Mouse (Mus musculus): ENCODE data around the gene Atp8b2. TPM values are rescaled to one million over a fixed set of nuclear protein-coding genes. Genes with fewer than 3 reads are reported as not detected.

Atp8b2 gene
- polyA plus RNA-seq, 1 experiment from 2014 or later, result 17.7 TPM

DNA sequence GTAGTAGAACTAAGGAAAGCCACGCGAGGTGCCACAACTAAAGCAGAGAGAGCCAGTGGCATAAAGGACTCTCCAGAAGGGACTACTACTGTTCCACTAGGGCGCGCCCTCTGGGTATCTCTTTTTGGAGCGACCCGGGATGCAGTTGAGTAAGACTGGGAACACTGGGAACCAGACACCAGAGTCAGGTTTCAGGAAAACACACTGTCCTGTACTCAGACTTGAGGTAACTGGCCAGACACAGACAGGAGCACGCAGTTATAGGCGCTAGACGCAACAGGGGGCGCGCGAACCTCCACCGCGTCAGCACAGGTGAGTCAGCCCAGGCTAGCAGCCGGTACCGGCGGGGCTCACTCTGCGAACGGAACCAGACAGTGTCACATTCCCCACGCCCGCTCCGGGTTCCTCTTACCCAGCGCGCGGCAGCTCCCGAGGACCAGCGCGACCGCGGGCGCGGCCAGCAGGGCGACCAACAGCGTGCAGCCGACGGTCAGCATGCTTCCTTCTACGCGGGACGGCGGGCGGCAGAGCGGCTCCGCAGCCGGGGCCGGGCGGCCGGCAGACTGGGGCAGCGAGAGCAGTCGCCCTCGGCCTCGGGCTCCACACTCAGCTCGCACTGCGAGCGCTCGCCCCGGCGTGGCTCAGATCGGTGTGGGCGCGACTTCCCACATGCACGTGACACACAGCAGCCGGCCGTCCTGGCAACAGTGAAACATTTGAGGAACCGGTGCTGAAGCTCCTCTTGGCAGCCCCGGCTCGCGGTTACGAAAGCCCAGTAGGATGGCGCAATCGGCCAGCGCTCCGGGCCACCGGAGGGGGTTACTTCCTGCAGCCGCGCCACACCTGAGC is 50.5 kb downstream of the Atp8b2 start, which contains the start of gene Il6ra:
Gene Il6ra, minus strand, starts transcription at position 654 of the 849 bp plus-strand sequence.
- peaks cover 20% of the 10 kb centered on the region; the same call in 1 of the 2 replicates for H3K4me1 ChIP-seq
- peaks cover 64% of the 10 kb centered on the region for H3K27me3 ChIP-seq (ENCODE audit: insufficient read depth, poor library complexity, severe bottlenecking)
- peak; percentile 86 for DNase-seq (ENCODE audit: low spot score)
- WGBS, result under 1% methylated on average over 75 of the region's 75 CpGs
- peak within 1 kb of the TSS; percentile 76 for H3K27ac ChIP-seq
- peak within 1 kb of the TSS; percentile 67 for H3K4me3 ChIP-seq
- no peaks in the 10 kb centered on the region for H3K9me3 ChIP-seq
- no peaks in the 10 kb centered on the region for H3K36me3 ChIP-seq

GRCm38 (mm10) chr3:89912108-89912542 is 51.2 kb downstream of the Atp8b2 start:
- no peak for DNase-seq (ENCODE audit: low spot score)
- H3K9me3 ChIP-seq, result no peaks in the 10 kb centered on the region
- WGBS, result 30% methylated on average over 6 of the region's 6 CpGs
- H3K36me3 ChIP-seq, result no peaks in the 10 kb centered on the region
- peaks cover 64% of the 10 kb centered on the region for H3K27me3 ChIP-seq (ENCODE audit: insufficient read depth, poor library complexity, severe bottlenecking)
- H3K4me1 ChIP-seq, result peaks cover 20% of the 10 kb centered on the region; the same call in 1 of the 2 replicates
- no peak overlapping the region; the same call in 1 of the 2 replicates for H3K4me3 ChIP-seq
- no peak overlapping the region for H3K27ac ChIP-seq

GRCm38 (mm10) chr3:89911207-89911606 is 52.1 kb downstream of the Atp8b2 start:
- WGBS, result 68% methylated on average over 3 of the region's 3 CpGs
- H3K27me3 ChIP-seq (ENCODE audit: insufficient read depth, poor library complexity, severe bottlenecking), result peaks cover 64% of the 10 kb centered on the region

GRCm38 (mm10) chr3:89909703-89910542 is 53.4 kb downstream of the Atp8b2 start:
- no peak for DNase-seq (ENCODE audit: low spot score)
- 57% methylated on average over 5 of the region's 5 CpGs for WGBS
- Histone ChIP-seq H3K4me1 (peaks cover 26% of the 10 kb centered on the region; the same call in 1 of the 2 replicates), H3K4me3 (no peak overlapping the region), H3K9me3 (no peaks in the 10 kb centered on the region), H3K36me3 (no peaks in the 10 kb centered on the region), H3K27me3 (ENCODE audit: insufficient read depth, poor library complexity, severe bottlenecking) (peaks cover 53% of the 10 kb centered on the region), H3K27ac (no peak overlapping the region)

More at GRCm38 (mm10) chr3:89911207-89911606, 52.1 kb downstream of the Atp8b2 start:
- Histone ChIP-seq H3K4me1 (peaks cover 21% of the 10 kb centered on the region; the same call in 1 of the 2 replicates), H3K9me3 (no peaks in the 10 kb centered on the region), H3K27ac (no peak overlapping the region), H3K4me3 (no peak overlapping the region), H3K36me3 (no peaks in the 10 kb centered on the region)
- no peak for DNase-seq (ENCODE audit: low spot score)

DNA sequence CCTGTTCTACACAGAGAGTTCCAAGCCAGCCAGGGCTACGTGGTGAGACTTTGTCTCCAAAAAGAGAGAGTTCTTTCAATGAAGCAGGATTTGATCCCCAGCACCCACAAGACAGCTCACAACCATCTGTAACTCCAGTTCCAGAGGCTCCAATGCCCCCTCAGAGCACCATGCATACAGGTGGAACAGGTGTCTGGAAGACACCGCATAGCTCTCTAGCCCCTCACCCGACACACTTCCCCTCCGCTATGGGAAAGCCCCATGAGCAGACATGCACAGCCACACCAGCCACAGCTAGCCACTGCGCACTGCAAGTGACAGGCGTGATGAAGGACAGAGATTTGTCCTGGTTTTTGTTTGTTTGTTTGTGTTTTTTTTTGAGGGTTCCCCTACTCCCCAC is 54.5 kb downstream of the Atp8b2 start:
- Histone ChIP-seq H3K36me3 (no peaks in the 10 kb centered on the region), H3K27ac (no peak overlapping the region), H3K27me3 (ENCODE audit: insufficient read depth, poor library complexity, severe bottlenecking) (peaks cover 43% of the 10 kb centered on the region), H3K4me3 (no peak overlapping the region), H3K4me1 (peaks cover 26% of the 10 kb centered on the region; the same call in 1 of the 2 replicates), H3K9me3 (no peaks in the 10 kb centered on the region)
- 75% methylated on average over 6 of the region's 6 CpGs for WGBS
- no peak for DNase-seq (ENCODE audit: low spot score)

DNA sequence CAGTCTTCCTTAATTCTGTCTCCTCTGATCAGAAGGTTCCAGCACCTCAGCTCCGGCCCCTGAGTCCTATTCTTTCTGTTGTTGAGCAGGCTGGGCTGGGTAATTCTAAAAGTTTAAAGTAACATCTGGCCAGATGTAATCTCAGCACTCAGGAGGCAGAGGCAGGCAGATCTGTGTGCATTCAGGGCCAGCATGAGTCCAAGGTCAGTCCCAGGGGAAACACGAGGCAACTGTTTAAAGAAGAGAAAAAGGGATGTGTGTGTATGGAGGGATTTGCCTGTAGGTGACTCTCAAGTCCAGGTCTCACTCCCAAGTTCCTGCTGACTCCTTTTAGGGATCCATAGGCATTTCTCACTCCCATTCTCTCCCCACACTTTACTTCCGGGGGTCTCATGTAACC is 55.5 kb downstream of the Atp8b2 start:
- Histone ChIP-seq H3K4me3 (no peak overlapping the region), H3K27ac (no peak overlapping the region), H3K4me1 (peaks cover 17% of the 10 kb centered on the region; the same call in 1 of the 2 replicates), H3K9me3 (no peaks in the 10 kb centered on the region), H3K27me3 (ENCODE audit: insufficient read depth, poor library complexity, severe bottlenecking) (peaks cover 44% of the 10 kb centered on the region), H3K36me3 (no peaks in the 10 kb centered on the region)
- DNase-seq (ENCODE audit: low spot score), result no peak
- whole genome bisulfite sequencing, result 69% methylated on average over 3 of the region's 3 CpGs

DNA sequence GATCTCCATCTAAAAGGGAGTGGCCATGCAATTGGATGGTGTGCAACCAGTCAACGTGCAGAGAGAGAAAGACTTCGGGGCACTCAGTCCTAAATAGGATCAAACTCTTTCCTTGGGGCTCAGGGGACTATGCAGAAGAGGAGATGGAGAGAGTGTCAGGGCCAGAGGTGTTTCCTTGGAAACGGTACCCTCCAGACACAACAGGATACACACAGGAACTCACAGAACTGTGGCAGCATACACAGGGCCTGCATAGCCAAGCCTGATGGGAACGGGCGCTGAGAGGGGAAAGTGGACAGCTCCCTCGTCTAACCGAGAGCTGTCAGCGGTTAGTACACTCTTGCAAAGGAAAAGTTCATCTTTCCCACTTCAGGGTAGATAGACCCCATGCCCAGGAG is 63.8 kb downstream of the Atp8b2 start:
- 54% methylated on average over 8 of the region's 8 CpGs for WGBS
- no peak for DNase-seq (ENCODE audit: low spot score)
- H3K27me3 ChIP-seq (ENCODE audit: insufficient read depth, poor library complexity, severe bottlenecking), result peaks cover 29% of the 10 kb centered on the region; the same call in 1 of the 2 replicates
- no peak overlapping the region for H3K27ac ChIP-seq
- H3K4me3 ChIP-seq, result no peak overlapping the region
- H3K36me3 ChIP-seq, result no peaks in the 10 kb centered on the region
- peaks cover 27% of the 10 kb centered on the region for H3K4me1 ChIP-seq
- no peaks in the 10 kb centered on the region for H3K9me3 ChIP-seq

- no peak for DNase-seq (ENCODE audit: low spot score)
- Histone ChIP-seq H3K9me3 (no peaks in the 10 kb centered on the region), H3K27me3 (ENCODE audit: insufficient read depth, poor library complexity, severe bottlenecking) (peaks cover 29% of the 10 kb centered on the region; the same call in 1 of the 2 replicates), H3K4me3 (no peak overlapping the region), H3K36me3 (no peaks in the 10 kb centered on the region), H3K4me1 (peaks cover 27% of the 10 kb centered on the region), H3K27ac (no peak overlapping the region)
- WGBS, result 58% methylated on average over 5 of the region's 5 CpGs
Observed at GRCm38 (mm10) chr3:89898870-89899510, 64.3 kb downstream of the Atp8b2 start.

DNA sequence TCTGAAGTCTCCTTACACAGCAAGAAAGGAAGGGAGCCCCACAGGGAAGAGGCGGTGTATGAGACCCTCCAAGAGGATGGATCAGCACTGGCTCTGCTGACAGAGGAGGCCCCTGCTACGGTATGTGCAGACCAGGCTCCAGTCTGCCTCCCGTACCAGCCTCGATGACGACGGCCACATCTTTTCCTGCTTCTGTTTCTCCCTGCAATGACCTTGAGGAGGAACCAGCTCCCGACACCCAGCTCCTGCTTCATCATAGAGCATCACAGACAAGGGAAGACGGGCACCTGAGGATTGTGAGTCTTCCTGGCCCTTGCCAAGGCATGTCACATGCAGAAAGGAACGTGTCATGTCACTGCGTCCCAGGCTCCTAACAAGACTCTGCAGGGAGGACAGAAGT is 65.3 kb downstream of the Atp8b2 start:
- Histone ChIP-seq H3K27me3 (ENCODE audit: insufficient read depth, poor library complexity, severe bottlenecking) (peaks cover 20% of the 10 kb centered on the region; the same call in 1 of the 2 replicates), H3K9me3 (no peaks in the 10 kb centered on the region), H3K36me3 (no peaks in the 10 kb centered on the region), H3K4me3 (no peak overlapping the region), H3K4me1 (peaks cover 27% of the 10 kb centered on the region), H3K27ac (no peak overlapping the region)
- DNase-seq (ENCODE audit: low spot score), result no peak
- WGBS, result 65% methylated on average over 10 of the region's 10 CpGs

DNA sequence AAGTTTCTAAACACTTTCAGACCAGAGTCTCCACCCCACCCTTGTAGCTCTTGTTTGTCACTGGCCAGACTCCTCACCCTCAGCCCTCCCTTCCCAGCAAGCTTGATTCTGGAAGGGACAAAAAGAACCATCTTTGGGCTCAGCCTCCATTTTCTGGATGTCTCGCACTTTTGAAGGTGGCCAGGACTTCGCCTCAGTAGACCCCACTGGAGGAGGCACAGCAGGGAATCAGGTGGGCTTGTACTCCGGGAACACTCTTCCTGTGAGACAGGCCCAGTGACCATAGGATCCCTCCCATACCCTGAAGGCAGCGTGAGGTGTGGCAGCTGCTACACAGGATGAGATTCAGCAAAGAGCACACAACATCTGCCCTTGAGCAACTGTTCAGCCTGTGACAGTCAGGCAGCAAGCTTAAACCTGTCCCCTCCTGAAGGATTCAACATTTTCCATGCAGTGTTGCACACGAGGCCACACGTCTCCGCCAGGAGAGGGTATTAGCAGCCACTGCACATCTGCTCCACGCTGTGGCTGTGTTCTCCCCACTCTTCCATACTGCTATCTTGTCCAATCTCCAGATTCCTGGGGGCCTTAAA is 66.0 kb downstream of the Atp8b2 start:
- 70% methylated on average over 8 of the region's 8 CpGs for WGBS
- H3K27me3 ChIP-seq (ENCODE audit: insufficient read depth, poor library complexity, severe bottlenecking), result peaks cover 18% of the 10 kb centered on the region; the same call in 1 of the 2 replicates
- no peaks in the 10 kb centered on the region for H3K36me3 ChIP-seq
- no peaks in the 10 kb centered on the region for H3K9me3 ChIP-seq
- no peak overlapping the region for H3K27ac ChIP-seq
- peaks cover 26% of the 10 kb centered on the region for H3K4me1 ChIP-seq
- H3K4me3 ChIP-seq, result no peak overlapping the region
- DNase-seq (ENCODE audit: low spot score), result no peak

GRCm38 (mm10) chr3:89896571-89896970 is 66.7 kb downstream of the Atp8b2 start:
- H3K36me3 ChIP-seq, result no peaks in the 10 kb centered on the region
- H3K27me3 ChIP-seq (ENCODE audit: insufficient read depth, poor library complexity, severe bottlenecking), result peaks cover 18% of the 10 kb centered on the region; the same call in 1 of the 2 replicates
- no peak overlapping the region for H3K27ac ChIP-seq
- H3K4me1 ChIP-seq, result peaks cover 19% of the 10 kb centered on the region
- H3K9me3 ChIP-seq, result no peaks in the 10 kb centered on the region
- DNase-seq (ENCODE audit: low spot score), result no peak
- WGBS, result 29% methylated on average over 5 of the region's 5 CpGs
- H3K4me3 ChIP-seq, result no peak overlapping the region

DNA sequence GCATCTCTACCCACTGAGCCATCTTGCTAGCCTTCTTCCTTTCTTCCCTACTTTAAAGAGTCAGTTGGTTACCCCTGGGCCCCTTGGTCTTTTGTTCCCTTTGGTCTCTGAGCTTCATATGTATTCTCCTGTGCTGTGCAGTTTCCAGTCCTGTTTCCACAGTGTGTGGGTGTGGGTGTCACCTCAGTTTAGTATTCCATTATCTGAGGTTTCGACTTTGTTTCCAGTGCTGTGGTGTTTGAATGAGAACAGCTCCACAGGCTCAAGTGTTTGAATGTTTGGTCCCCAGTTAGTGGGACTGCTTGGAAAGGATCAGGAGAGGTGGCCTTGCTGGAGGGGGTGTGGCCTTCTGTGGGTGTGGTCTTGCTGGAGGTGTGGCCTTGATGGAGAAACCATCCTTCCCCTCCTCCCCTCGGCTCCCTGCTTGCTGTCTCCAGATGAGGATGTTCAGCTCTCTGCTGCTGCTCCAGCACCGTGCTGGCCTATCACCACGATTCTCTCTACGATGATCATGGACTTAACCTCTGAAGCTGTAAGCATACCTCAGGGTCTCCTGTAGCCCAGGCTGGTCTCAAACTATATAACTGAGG is 70.7 kb downstream of the Atp8b2 start:
- Histone ChIP-seq H3K36me3 (no peaks in the 10 kb centered on the region), H3K27me3 (ENCODE audit: insufficient read depth, poor library complexity, severe bottlenecking) (peaks cover 6% of the 10 kb centered on the region; the same call in 1 of the 2 replicates), H3K9me3 (no peaks in the 10 kb centered on the region), H3K4me1 (no peaks in the 10 kb centered on the region), H3K27ac (no peak overlapping the region), H3K4me3 (no peak overlapping the region)
- 77% methylated on average over 5 of the region's 5 CpGs for WGBS
- no peak for DNase-seq (ENCODE audit: low spot score)

Measured in heart, embryonic 10.5 days (tissue).